Mouse (Mus musculus) G1E-ER4 (cell line): ENCODE measurements around the gene Spta1. TPM values are rescaled to one million over a fixed set of nuclear protein-coding genes. Genes with fewer than 3 reads are reported as not detected.

Experiments used
- GATA1 ChIP-seq: IDR thresholded peaks from one replicate; pipeline ENCODE4 v1.8.0; 2012; ENCODE audit warnings: low read length, inconsistent platforms
- polyA plus RNA-seq: library from polyadenylated mRNA; stranded (reverse); fragments of >175 nt; gene quantifications from 2 replicates; pipeline ENCODE4 v1.2.3, GENCODE M21; 2012

The Spta1 gene
- polyA plus RNA-seq, 1 experiment: 2.9 TPM

DNA sequence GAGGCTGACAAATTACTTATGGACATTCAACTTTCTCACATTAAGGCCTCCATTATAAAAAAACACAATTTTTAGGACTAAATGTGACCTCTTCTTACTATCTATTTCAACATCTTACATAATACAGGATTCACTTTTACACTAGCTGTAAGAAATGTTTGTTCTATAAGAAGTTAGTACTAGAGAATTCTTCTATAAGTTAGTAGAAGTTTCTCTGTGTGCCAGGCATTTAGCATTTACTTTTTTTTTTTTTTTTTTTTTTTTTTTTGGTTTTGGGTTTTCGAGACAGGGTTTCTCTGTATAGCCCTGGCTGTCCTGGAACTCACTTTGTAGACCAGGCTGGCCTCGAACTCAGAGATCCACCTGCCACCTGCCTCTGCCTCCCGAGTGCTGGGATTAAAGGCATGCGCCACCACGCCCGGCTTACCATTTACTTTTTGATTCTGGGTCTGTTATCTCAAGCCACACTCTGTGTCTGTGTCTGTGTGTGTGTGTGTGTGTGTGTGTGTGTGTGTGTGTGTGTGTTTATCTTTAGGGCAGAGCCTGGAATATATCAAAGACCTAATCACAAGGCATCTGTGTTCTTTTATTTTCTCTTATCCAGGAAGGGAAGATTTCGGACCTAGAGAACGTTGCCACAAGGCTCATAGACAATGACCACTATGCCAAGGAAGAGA lies 44.1 kb downstream of the Spta1 start:
- no peak for TF ChIP-seq GATA1

DNA sequence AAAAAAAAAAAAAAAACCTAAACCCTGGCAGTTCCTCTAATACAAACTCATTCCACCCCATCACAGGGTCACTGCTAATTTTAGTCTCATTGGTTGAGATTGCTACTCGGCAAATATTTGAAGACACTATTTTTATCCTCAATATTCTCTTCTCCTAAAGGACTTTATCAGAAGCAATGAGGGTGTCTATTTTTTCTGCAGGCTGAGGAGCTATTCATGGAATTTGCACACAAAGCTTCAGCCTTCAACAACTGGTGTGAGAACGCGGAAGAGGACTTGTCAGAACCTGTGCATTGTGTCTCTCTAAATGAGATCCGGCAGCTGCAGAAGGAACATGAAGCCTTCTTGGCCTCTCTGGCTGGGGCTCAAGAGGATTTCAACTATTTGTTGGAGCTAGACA lies 67.3 kb downstream of the Spta1 start:
- TF ChIP-seq GATA1: no peak

DNA sequence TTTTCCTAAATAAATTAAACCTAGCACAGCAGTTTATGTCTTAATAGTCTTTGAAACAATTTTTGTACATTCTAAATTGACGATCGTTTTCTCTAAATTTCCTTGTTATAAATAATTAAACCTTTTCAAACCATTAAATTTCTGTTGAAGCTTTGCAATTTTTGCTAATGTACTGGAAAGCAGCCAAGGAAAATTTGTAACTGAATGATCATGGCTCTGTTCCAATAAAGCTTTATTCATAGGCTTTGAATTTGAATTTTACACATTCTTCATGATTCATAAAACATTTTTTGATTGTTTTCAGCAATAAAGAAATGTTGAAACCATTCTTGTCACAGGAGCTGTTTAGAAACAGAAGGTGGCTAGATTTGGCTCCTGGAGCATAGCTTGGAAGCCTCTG lies 72.0 kb downstream of the Spta1 start:
- TF ChIP-seq GATA1: no peak

DNA sequence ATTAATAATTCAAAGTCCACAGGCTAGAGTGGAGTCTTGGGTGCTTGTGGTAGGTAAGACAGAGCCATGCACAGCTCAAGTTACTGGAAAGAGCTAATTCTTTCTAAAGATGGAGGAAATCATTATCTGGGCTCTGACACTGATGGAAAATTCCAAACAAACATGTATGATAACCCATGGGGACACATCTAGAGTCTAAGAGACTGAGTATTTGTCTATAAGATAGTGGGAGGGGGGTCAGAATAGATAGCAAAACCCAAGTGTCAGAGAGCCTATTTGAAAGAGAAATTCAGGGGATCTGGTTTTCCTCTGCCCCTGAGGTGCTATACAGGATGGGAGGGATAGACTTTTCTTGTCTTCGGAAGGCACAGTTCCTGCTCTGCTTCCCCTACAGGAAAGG lies 73.5 kb downstream of the Spta1 start:
- no peak for TF ChIP-seq GATA1

DNA sequence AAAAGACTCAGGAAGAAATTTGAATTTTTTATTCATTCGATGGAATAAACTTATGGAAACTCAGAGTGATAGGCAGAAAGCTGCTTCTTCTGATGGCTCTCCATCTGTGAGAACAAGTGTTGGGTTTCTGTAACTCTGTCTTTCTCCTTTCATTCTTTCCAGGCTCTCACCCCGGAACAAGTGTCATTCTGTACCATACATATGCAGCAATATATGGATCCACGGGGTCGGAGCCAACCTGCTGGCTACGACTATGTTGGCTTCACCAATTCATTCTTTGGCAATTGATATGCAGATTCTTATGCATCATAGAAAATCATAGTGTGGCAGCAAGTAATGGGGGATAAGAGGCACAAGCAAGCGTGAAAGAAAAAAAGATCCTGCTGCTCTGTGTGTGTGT lies 74.6 kb downstream of the Spta1 start:
- TF ChIP-seq GATA1: no peak

DNA sequence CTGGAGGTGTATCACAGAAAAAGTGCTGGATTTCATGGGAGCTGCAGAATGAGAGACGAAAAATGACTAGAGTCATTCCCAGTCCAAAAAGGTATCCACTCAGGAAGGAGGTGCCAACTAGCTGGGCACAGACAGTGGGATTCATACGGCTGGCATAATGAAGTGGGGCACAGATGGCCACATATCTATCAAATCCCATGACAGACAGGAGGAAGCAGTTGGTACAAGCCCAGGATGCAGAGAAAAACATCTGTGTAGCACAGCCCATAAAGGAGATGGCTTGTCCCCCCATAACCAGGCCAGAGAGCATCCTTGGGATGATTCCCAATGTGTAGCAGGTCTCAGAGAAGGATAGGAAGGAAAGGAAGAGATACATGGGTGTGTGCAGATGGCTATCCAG lies 77.8 kb downstream of the Spta1 start:
- TF ChIP-seq GATA1: no peak

DNA sequence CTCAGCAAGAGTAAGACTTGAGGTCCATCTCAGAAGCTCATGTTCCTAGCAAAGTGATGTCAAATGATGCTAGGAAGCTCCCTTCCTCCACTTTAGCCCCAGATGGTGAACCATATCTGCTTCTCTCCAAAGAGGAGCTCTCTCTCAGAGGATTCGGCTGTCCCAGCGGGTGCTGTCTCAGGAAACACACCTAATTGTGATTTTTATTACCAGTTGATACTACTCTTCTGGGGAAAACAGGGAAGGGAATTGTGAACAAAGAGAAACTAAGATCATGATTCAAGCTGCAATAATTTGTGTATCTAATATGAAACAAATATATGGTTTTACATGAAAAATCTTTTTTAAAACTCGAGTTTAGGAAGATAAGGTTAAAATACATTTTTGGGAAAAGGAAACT lies 79.4 kb downstream of the Spta1 start, which contains the start of gene Olfr419:
Gene Olfr419, minus strand, starts transcription at position 101 of the 400 bp plus-strand sequence.
- no peak for TF ChIP-seq GATA1

DNA sequence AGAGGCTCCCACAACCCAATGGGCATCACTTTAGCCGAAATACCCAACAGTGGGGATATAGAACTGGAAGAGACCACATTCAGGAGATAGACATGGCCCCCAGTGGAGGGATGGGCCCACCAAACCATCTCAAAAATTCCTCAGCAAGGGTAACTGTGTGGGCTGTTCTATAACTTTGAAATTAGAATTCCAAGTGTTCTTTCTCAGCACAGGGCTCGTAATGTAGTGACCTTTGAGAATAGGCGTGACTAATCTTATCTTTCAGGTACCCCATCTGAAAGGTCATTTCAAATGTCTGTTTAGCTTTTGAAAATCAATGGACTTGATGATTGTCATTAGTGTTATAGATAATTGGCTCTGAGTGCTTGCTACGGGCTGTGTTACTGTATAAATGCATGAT lies 95.2 kb downstream of the Spta1 start:
- TF ChIP-seq GATA1: no peak

DNA sequence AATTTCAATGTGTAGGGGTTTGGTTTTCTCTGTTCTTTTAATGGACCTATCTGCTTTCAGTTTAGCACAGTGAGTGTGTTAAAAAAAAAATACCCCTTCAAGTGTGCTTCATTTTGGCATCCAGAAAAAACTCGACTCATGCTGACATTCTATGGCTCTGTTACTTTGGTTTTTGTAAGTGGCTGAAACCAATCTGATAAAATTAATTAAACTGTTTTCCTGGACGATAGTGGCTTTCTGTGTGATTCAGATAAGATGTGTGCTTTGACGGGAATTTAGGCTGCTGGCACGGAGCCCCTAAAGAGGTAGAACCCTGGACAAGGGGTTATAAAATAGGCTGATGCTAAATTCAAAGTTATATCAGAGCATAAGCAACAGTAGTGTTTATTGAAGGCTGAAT lies 96.6 kb downstream of the Spta1 start:
- no peak for TF ChIP-seq GATA1

DNA sequence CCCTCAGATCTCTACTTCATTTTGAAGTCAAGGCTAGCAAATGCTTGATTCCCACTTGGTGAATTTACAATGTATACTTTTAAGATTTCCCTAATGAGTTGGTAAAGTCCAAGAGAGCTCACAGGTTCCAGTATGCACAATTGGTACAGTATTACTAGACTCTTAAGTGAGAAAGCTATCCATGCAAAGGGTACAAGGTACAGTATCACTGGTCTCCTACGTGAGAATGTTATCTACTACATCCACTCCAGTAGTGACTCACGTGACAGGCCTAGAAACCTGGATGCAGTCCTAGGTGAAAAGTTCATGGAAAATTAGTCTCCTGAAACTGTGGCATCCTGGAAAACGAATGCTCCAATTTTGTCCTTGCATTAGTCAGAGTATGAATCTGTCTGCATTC lies 98.1 kb downstream of the Spta1 start:
- no peak for TF ChIP-seq GATA1

Other genes starting within 250 kb of the Spta1 start
- gene Mndal, start 230.3 kb upstream of the Spta1 start, polyA plus RNA-seq: not detected in 2 replicates
- not detected in 2 replicates for gene Ifi203, start 230.1 kb upstream of the Spta1 start, polyA plus RNA-seq
- not detected in 2 replicates for gene Ifi202b, start 190.0 kb upstream of the Spta1 start, polyA plus RNA-seq
- gene Ifi205, start 141.0 kb upstream of the Spta1 start, polyA plus RNA-seq: not detected in 2 replicates
- gene Olfr433, start 132.1 kb upstream of the Spta1 start, polyA plus RNA-seq: not detected in 2 replicates
- not detected in 2 replicates for gene Olfr432, start 123.6 kb upstream of the Spta1 start, polyA plus RNA-seq
- not detected in 2 replicates for gene Olfr430, start 106.2 kb upstream of the Spta1 start, polyA plus RNA-seq
- not detected in 2 replicates for gene Olfr429, start 88.4 kb upstream of the Spta1 start, polyA plus RNA-seq
- gene Olfr427, start 75.9 kb upstream of the Spta1 start, polyA plus RNA-seq: not detected in 2 replicates
- gene Olfr231, start 51.6 kb upstream of the Spta1 start, polyA plus RNA-seq: not detected in 2 replicates
- gene Olfr424, start 41.3 kb upstream of the Spta1 start, polyA plus RNA-seq: not detected in 2 replicates
- gene Olfr420, start 17.1 kb upstream of the Spta1 start, polyA plus RNA-seq: not detected in 2 replicates
- not detected in 2 replicates for gene Olfr419, start 79.3 kb downstream of the Spta1 start, polyA plus RNA-seq
- gene Mptx1, start 157.7 kb downstream of the Spta1 start, polyA plus RNA-seq: not detected in 2 replicates
- not detected in 2 replicates for gene Olfr417, start 192.3 kb downstream of the Spta1 start, polyA plus RNA-seq
- not detected in 2 replicates for gene Olfr248, start 218.3 kb downstream of the Spta1 start, polyA plus RNA-seq